Mouse (Mus musculus): ENCODE data around the gene Tbx10. TPM values are rescaled to one million over a fixed set of nuclear protein-coding genes. Genes with fewer than 3 reads are reported as not detected.

Gene Tbx10
- not detected in 2 replicates for polyA plus RNA-seq (2014; fragmentation: Nextera tagmentation; extraction: Ambion mirVana)

- WGBS: 48% methylated on average over 5 of the region's 5 CpGs
- Histone ChIP-seq H3K9ac (replicated peaks; ENCODE audit: low read depth, low read length) (no peak within 1 kb of the TSS), H3K27me3 (ENCODE audit: control insufficient read depth, insufficient read depth, low read length) (no peaks in the 10 kb centered on the region), H3K27ac (ENCODE audit: low read depth, low read length) (no peak within 1 kb of the TSS), H3K4me3 (ENCODE audit: low read depth, low read length) (no peak within 1 kb of the TSS), H3K9me3 (ENCODE audit: control insufficient read depth, low read length) (no peaks in the 10 kb centered on the region), H3K4me1 (ENCODE audit: control insufficient read depth, insufficient read depth, low read length) (no peaks in the 10 kb centered on the region), H3K4me2 (ENCODE audit: low read depth, low read length) (no peak within 1 kb of the TSS), H3K36me3 (ENCODE audit: control insufficient read depth, insufficient read depth, low read length) (no peaks in the 10 kb centered on the region)
- ATAC-seq (ENCODE audit: low read depth): no peak
These were observed at the start of gene Tbx10 for GRCm38 (mm10) chr19:3992416-3992815. Gene Tbx10 (plus strand): TSS chr19:3992752.

- WGBS: 17% methylated on average over 27 of the region's 27 CpGs
- ATAC-seq (ENCODE audit: low read depth): no peak
- H3K9ac ChIP-seq (replicated peaks; ENCODE audit: low read depth, low read length): no peak overlapping the region
These were observed 49.4 kb upstream of the Tbx10 start for GRCm38 (mm10) chr19:3942986-3943735.

DNA sequence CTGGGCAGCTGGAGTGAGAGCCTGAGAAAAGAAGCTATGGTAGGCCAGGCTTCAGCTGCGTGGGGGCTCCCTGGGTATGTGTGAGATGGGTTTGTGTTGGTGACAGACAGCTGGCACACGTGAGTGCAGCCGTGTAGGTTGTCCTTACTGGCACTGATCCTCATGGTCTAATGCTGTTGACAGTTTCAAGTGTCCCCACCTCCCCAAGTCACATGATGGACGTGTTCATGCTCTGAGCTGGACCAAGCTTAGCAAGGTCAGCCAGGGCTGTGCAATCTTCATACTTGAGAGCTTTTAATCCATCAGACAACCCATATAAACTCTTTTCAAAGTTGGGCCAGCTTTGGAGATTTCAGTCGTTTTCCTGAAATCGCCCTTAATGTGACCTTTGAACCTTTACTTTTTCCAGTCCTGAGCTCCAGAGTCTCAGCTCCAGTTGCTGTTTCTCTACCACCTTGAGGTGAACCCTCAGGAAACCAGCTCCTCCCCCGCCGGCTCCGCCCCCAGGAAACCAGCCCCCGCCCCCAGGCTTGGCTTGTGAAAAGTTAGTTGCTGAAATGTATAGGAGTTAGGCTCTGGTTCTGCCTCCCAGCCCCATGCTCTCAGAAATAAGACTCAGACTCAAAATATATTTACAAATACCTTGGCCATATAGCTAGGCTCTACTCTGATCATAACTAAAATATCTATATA is 46.5 kb upstream of the Tbx10 start:
- Histone ChIP-seq H3K4me3 (ENCODE audit: low read depth, low read length) (no peak overlapping the region), H3K4me1 (ENCODE audit: control insufficient read depth, insufficient read depth, low read length) (no peaks in the 10 kb centered on the region), H3K36me3 (ENCODE audit: control insufficient read depth, insufficient read depth, low read length) (no peaks in the 10 kb centered on the region), H3K4me2 (ENCODE audit: low read depth, low read length) (no peak overlapping the region), H3K9ac (replicated peaks; ENCODE audit: low read depth, low read length) (no peak overlapping the region), H3K27me3 (ENCODE audit: control insufficient read depth, insufficient read depth, low read length) (no peaks in the 10 kb centered on the region), H3K9me3 (ENCODE audit: control insufficient read depth, low read length) (no peaks in the 10 kb centered on the region), H3K27ac (ENCODE audit: low read depth, low read length) (no peak overlapping the region)
- ATAC-seq (ENCODE audit: low read depth): no peak
- WGBS: 39% methylated on average over 10 of the region's 10 CpGs

More at GRCm38 (mm10) chr19:3942986-3943735, 49.4 kb upstream of the Tbx10 start:
- no peak overlapping the region for H3K4me2 ChIP-seq (ENCODE audit: low read depth, low read length)
- no peaks in the 10 kb centered on the region for H3K27me3 ChIP-seq (ENCODE audit: control insufficient read depth, insufficient read depth, low read length)
- no peaks in the 10 kb centered on the region for H3K4me1 ChIP-seq (ENCODE audit: control insufficient read depth, insufficient read depth, low read length)
- no peak overlapping the region for H3K4me3 ChIP-seq (ENCODE audit: low read depth, low read length)
- H3K36me3 ChIP-seq (ENCODE audit: control insufficient read depth, insufficient read depth, low read length): no peaks in the 10 kb centered on the region
- no peak overlapping the region for H3K27ac ChIP-seq (ENCODE audit: low read depth, low read length)
- H3K9me3 ChIP-seq (ENCODE audit: control insufficient read depth, low read length): no peaks in the 10 kb centered on the region

DNA sequence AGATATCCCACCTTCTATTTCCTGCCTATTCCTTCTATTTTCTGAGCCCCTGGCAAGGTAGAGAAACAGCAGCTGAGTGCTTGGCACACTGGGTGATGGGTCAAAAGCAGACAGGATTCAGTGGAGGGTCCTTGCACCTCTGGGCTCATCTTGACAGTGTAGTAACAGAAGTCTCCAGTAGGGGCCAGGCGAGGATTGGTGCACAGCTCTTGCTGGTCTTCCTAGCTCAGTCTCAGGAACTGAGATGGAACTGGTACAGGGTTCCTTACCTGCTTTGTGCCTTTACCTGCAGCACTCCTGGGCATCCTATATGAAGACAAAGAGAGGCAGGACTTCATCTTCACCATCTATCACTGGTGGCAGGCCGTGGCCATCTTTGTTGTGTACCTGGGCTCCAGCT is 45.8 kb upstream of the Tbx10 start:
- Histone ChIP-seq H3K27ac (ENCODE audit: low read depth, low read length) (no peak overlapping the region), H3K4me3 (ENCODE audit: low read depth, low read length) (no peak overlapping the region), H3K9ac (replicated peaks; ENCODE audit: low read depth, low read length) (no peak overlapping the region), H3K4me2 (ENCODE audit: low read depth, low read length) (no peak overlapping the region), H3K4me1 (ENCODE audit: control insufficient read depth, insufficient read depth, low read length) (no peaks in the 10 kb centered on the region), H3K9me3 (ENCODE audit: control insufficient read depth, low read length) (no peaks in the 10 kb centered on the region), H3K36me3 (ENCODE audit: control insufficient read depth, insufficient read depth, low read length) (no peaks in the 10 kb centered on the region), H3K27me3 (ENCODE audit: control insufficient read depth, insufficient read depth, low read length) (no peaks in the 10 kb centered on the region)
- ATAC-seq (ENCODE audit: low read depth): peak; percentile 83; the same call in 1 of the 2 replicates
- 24% methylated on average over 2 of the region's 2 CpGs for WGBS

DNA sequence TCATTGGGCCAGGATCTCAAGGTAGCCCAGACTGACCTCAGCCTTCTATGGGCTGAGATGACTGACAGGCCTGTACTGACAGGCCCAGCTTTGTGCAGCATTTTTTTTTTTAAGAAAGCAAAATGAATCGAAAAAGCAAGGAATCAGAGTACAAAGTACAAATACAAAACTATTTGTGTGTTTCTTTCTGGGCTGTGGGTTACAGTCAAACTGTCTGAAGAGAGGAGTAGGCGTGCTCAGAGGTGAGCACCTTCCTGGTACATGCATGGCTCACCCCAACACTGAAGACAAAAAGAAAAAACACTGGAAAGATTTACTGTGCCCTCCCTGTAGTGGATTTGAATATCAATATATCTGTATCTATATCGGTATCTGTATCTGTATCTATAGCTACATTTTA is 44.7 kb upstream of the Tbx10 start:
- Histone ChIP-seq H3K4me1 (ENCODE audit: control insufficient read depth, insufficient read depth, low read length) (no peaks in the 10 kb centered on the region), H3K9ac (replicated peaks; ENCODE audit: low read depth, low read length) (no peak overlapping the region), H3K27ac (ENCODE audit: low read depth, low read length) (no peak overlapping the region), H3K36me3 (ENCODE audit: control insufficient read depth, insufficient read depth, low read length) (no peaks in the 10 kb centered on the region), H3K4me2 (ENCODE audit: low read depth, low read length) (no peak overlapping the region), H3K27me3 (ENCODE audit: control insufficient read depth, insufficient read depth, low read length) (no peaks in the 10 kb centered on the region), H3K4me3 (ENCODE audit: low read depth, low read length) (no peak overlapping the region), H3K9me3 (ENCODE audit: control insufficient read depth, low read length) (no peaks in the 10 kb centered on the region)
- 88% methylated on average over 3 of the region's 3 CpGs for WGBS
- no peak for ATAC-seq (ENCODE audit: low read depth)

DNA sequence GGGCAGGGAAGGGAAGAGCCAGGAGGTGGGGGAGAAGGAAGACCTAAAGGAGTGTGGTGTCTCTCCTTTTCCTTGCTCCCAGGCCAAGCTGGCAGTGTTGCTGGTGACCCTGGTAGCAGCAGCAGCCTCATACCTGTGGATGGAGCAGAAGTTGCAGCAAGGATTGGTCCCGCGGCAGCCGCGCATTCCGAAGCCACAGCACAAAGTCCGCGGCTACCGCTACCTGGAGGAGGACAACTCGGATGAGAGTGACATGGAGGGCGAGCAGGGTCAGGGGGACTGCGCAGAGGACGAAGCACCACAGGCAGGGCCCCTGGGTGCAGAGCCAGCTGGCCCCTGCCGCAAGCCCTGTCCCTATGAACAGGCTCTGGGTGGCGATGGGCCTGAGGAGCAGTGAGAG is 44.0 kb upstream of the Tbx10 start:
- ATAC-seq (ENCODE audit: low read depth): no peak
- Histone ChIP-seq H3K27me3 (ENCODE audit: control insufficient read depth, insufficient read depth, low read length) (no peaks in the 10 kb centered on the region), H3K4me1 (ENCODE audit: control insufficient read depth, insufficient read depth, low read length) (no peaks in the 10 kb centered on the region), H3K4me3 (ENCODE audit: low read depth, low read length) (no peak overlapping the region), H3K27ac (ENCODE audit: low read depth, low read length) (no peak overlapping the region), H3K36me3 (ENCODE audit: control insufficient read depth, insufficient read depth, low read length) (no peaks in the 10 kb centered on the region), H3K4me2 (ENCODE audit: low read depth, low read length) (no peak overlapping the region), H3K9ac (replicated peaks; ENCODE audit: low read depth, low read length) (no peak overlapping the region), H3K9me3 (ENCODE audit: control insufficient read depth, low read length) (no peaks in the 10 kb centered on the region)
- WGBS: 71% methylated on average over 13 of the region's 14 CpGs

DNA sequence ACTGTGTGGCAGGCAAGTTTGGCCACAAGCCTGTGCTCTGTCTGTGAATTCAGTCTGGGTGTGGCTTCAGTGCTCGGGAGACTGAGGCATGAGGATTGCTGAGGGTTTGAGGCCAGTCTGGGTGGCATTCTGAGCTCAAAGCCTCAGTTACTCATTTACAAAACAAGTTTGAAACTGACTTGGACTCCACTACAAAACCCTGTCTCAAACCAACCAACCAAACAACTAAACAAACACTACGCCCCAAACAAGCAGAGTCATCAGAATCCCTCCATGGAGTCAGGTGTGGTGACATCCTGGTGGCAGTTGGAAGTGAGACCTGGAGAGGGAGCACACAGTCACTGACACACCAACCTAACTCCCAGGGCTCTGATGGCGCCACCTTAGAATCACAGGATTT is 42.2 kb upstream of the Tbx10 start:
- Histone ChIP-seq H3K27ac (ENCODE audit: low read depth, low read length) (no peak overlapping the region), H3K4me3 (ENCODE audit: low read depth, low read length) (no peak overlapping the region), H3K36me3 (ENCODE audit: control insufficient read depth, insufficient read depth, low read length) (no peaks in the 10 kb centered on the region), H3K4me1 (ENCODE audit: control insufficient read depth, insufficient read depth, low read length) (no peaks in the 10 kb centered on the region), H3K27me3 (ENCODE audit: control insufficient read depth, insufficient read depth, low read length) (no peaks in the 10 kb centered on the region), H3K9ac (replicated peaks; ENCODE audit: low read depth, low read length) (no peak overlapping the region), H3K4me2 (ENCODE audit: low read depth, low read length) (no peak overlapping the region), H3K9me3 (ENCODE audit: control insufficient read depth, low read length) (no peaks in the 10 kb centered on the region)
- ATAC-seq (ENCODE audit: low read depth): no peak
- 79% methylated on average over 3 of the region's 3 CpGs for WGBS

GRCm38 (mm10) chr19:3951461-3951860 is 41.1 kb upstream of the Tbx10 start:
- ATAC-seq (ENCODE audit: low read depth): no peak
- Histone ChIP-seq H3K4me1 (ENCODE audit: control insufficient read depth, insufficient read depth, low read length) (no peaks in the 10 kb centered on the region), H3K27ac (ENCODE audit: low read depth, low read length) (no peak overlapping the region), H3K4me2 (ENCODE audit: low read depth, low read length) (no peak overlapping the region), H3K36me3 (ENCODE audit: control insufficient read depth, insufficient read depth, low read length) (no peaks in the 10 kb centered on the region), H3K4me3 (ENCODE audit: low read depth, low read length) (no peak overlapping the region), H3K9ac (replicated peaks; ENCODE audit: low read depth, low read length) (no peak overlapping the region), H3K9me3 (ENCODE audit: control insufficient read depth, low read length) (no peaks in the 10 kb centered on the region), H3K27me3 (ENCODE audit: control insufficient read depth, insufficient read depth, low read length) (no peaks in the 10 kb centered on the region)

- ATAC-seq (ENCODE audit: low read depth): no peak
- Histone ChIP-seq H3K9me3 (ENCODE audit: control insufficient read depth, low read length) (no peaks in the 10 kb centered on the region), H3K27ac (ENCODE audit: low read depth, low read length) (no peak overlapping the region), H3K27me3 (ENCODE audit: control insufficient read depth, insufficient read depth, low read length) (no peaks in the 10 kb centered on the region), H3K4me2 (ENCODE audit: low read depth, low read length) (no peak overlapping the region), H3K4me3 (ENCODE audit: low read depth, low read length) (no peak overlapping the region), H3K4me1 (ENCODE audit: control insufficient read depth, insufficient read depth, low read length) (no peaks in the 10 kb centered on the region), H3K36me3 (ENCODE audit: control insufficient read depth, insufficient read depth, low read length) (no peaks in the 10 kb centered on the region), H3K9ac (replicated peaks; ENCODE audit: low read depth, low read length) (no peak overlapping the region)
- 53% methylated on average over 1 of the region's 1 CpGs for WGBS
These were observed 40.5 kb upstream of the Tbx10 start for GRCm38 (mm10) chr19:3952099-3952498.
